Mouse (Mus musculus) embryonic fibroblast, embryonic 13.5 days (primary cell): ENCODE results near the gene Itk. TPM values are rescaled to one million over a fixed set of nuclear protein-coding genes. Genes with fewer than 3 reads are reported as not detected.

ENCODE experiments used
- H3K27ac ChIP-seq: 2 replicates; pipeline ENCODE4 v1.5.1; 2012; ENCODE audit warnings: low read length, control low read depth, inconsistent platforms; ENCODE audit not compliant: insufficient read depth
- H3K4me1 ChIP-seq: 2 replicates; pipeline ENCODE4 v1.6.1; 2011; ENCODE audit warnings: low read length; ENCODE audit not compliant: control insufficient read depth, insufficient read depth
- H3K4me3 ChIP-seq: 2 replicates; pipeline ENCODE4 v1.5.1; 2011; ENCODE audit warnings: mild to moderate bottlenecking, control low read depth, low read length; ENCODE audit not compliant: insufficient read depth
- CTCF ChIP-seq: IDR thresholded peaks from 2 replicates; pipeline ENCODE4 v1.5.1; 2011; ENCODE audit warnings: mild to moderate bottlenecking, control low read depth, low read length, moderate library complexity, borderline replicate concordance; ENCODE audit not compliant: insufficient read depth
- POLR2A ChIP-seq: IDR thresholded peaks from 2 replicates; pipeline ENCODE4 v1.6.1; 2011; ENCODE audit warnings: low read depth, mild to moderate bottlenecking, control low read depth, low read length, moderate library complexity
- polyA plus RNA-seq: library from polyadenylated mRNA; stranded (reverse); fragments of >200 nt; gene quantifications from 2 replicates; pipeline ENCODE4 v1.2.4, GENCODE M21; 2011; ENCODE audit warnings: low read depth; ENCODE audit not compliant: missing spikeins, insufficient read length

Gene Itk
- polyA plus RNA-seq, 1 experiment: not detected

DNA sequence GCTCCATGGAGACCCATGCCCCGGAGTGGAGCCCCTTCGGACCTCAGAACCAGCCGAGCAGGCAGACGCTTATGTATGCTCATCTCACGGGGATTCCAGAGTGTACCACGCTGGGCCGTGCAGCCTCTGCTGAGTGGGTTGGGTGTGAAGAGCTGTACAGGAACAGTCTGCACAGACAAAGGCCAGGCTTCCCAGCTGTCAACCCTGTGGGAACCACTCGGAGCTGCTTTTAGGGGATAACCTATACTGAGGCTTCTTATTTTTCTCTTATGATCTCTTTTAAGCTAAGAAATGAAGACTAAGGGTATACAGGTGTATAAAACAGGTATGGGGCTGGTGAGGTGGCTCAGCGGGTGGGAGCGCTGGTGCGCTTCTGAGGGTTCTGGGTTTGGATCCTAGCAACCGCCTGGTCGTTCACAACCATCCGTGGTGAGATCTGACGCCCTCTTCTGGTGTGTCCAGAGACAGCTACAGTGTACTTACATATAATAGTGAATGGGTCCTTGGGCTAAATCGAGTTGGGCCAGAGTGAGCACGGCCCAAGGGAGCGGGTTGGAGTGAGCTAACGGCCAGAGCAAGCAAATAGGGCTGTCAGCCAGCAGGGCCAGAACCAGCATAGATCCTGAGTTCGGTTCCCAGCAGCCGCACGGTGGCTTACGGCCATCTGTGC lies 87.6 kb downstream of the Itk start:
- no peak overlapping the region for H3K4me3 ChIP-seq
- H3K27ac ChIP-seq: no peak overlapping the region
- no peaks in the 10 kb centered on the region for H3K4me1 ChIP-seq
- TF ChIP-seq POLR2A (no peak), CTCF (no peak)

DNA sequence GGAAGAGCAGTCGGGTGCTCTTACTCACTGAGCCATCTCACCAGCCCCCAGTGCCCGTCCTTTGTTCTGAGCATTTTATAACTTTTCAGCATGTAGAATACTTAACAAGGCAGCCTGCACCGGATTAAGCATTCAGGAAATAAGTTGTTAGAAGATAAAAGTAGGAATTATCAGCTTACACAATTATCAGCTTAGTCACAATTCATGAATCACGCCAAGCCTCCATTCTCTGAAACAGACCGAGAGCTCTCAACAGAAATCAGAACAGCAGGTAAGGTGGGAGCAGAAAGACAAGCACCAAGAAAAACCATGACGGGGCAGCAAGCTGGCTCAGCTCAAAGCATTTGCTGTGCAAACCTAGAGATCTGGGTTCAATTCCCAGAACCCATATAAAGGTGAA lies 89.4 kb downstream of the Itk start:
- Histone ChIP-seq H3K4me1 (no peaks in the 10 kb centered on the region), H3K27ac (no peak overlapping the region), H3K4me3 (no peak overlapping the region)
- TF ChIP-seq CTCF (no peak), POLR2A (no peak)

DNA sequence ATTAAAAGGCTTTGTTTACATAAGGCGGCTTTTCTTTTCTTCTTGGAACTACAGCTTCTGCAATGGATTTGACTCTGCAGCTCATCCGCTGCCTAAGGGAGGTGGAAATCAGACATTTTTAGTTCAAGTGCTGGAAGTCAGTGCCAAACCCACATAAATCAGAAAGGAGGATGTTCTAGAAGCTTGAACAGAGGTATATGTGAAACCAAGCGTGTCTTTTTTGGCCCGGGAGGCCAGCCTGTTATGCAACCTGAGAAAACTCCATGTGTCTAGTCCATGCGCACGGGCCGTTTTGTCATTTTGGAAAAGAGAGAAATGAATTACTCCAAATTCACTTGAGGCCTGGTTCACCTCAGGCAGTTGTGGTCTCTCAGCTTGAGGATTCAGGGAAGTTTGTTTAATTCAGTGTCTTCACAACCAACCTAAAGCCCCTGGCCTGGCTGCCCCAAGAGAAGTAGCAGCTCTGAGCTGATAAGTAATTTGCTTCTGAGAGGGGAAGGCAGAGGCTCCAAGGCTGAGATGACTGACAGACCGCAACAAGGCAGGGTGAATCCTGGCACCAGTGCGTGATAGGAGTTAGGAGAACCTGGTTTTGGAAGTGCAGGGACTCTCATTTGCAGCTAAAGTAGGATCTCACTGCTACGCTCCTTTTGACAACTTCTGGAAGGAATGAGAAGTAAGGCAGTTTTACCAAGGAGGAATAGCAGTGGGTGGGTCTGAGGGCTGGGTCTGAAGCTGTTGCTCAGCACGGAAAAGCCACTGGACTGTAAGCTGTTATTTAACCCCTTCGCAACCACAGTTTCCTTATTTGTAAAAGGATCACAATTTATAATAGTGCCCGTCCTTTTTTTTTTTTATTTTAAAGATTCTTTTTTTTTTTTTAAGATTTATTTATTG lies 90.2 kb downstream of the Itk start:
- no peaks in the 10 kb centered on the region for H3K4me1 ChIP-seq
- H3K4me3 ChIP-seq: no peak overlapping the region
- no peak overlapping the region for H3K27ac ChIP-seq
- TF ChIP-seq CTCF (no peak), POLR2A (no peak)

DNA sequence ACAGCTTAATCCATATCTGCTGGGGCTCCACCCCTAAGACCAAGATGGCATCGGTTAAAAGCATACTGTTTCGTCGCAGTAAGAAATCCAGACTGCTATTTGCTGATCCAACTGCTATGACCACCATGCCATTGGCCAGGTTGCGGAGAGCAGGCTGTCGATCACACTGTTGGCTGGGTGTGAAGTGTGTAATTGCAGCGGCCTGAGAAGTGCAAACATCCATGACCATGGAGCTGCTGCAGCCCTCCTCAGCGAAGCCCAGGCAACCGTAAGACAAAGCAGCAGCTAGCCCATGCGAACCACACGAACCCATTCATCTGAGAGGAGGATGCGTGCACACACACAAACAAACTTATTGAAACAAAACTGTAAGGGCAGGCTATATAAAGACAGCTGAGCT lies 94.9 kb downstream of the Itk start:
- Histone ChIP-seq H3K4me3 (no peak overlapping the region), H3K4me1 (no peaks in the 10 kb centered on the region), H3K27ac (no peak overlapping the region)
- TF ChIP-seq POLR2A (no peak), CTCF (no peak)

GRCm38 (mm10) chr11:46293491-46293890 lies 95.8 kb downstream of the Itk start:
- no peaks in the 10 kb centered on the region for H3K4me1 ChIP-seq
- TF ChIP-seq CTCF (no peak), POLR2A (no peak)
- no peak overlapping the region for H3K4me3 ChIP-seq
- no peak overlapping the region for H3K27ac ChIP-seq

DNA sequence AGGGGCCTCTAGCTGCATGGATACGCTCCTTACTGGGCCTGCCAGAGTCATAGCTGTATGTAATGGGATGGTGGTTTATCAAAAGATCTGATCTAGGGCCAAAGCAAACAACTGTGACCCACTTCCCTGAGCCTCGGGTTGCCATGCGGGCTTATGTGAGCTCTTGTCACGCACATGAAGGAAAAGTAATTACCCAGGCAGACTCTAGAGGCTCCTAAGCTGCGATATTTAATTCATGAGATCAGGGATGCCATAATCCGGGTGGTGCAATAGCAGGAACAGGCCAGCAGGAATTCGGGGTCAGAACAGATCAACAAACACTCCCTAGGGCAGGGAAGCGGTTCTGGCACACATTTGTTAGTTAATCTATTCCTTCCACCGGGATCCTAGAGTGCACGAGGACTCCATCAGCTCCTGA lies 98.3 kb downstream of the Itk start:
- TF ChIP-seq POLR2A (no peak), CTCF (no peak)
- H3K4me3 ChIP-seq: no peak overlapping the region
- H3K4me1 ChIP-seq: no peaks in the 10 kb centered on the region
- H3K27ac ChIP-seq: no peak overlapping the region

DNA sequence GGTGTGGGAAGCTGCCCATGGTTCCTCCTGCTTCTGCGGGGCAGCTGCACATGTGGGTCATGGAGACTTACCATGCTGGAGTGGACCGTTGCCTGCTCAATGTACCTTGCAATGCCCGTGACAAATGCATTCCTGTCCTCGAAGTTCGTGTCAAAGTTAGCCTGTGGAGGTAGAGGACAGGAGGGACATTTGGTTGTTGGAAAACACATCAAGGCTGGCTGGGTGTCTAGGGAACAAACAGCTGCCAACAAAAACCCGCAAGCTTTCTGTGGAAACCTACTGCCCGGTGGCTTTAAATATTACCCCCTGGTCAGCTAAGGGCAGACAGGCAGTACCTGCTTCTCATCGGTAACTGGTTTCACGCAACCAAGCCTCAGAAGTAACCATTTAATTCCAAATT lies 99.8 kb downstream of the Itk start:
- no peak for TF ChIP-seq POLR2A
- TF ChIP-seq CTCF: no peak

GRCm38 (mm10) chr11:46289022-46289421 lies 100.3 kb downstream of the Itk start:
- H3K27ac ChIP-seq: no peak overlapping the region
- TF ChIP-seq POLR2A (no peak), CTCF (no peak)

More for the DNA sequence above, 99.8 kb downstream of the Itk start:
- no peak overlapping the region for H3K27ac ChIP-seq
- no peaks in the 10 kb centered on the region for H3K4me1 ChIP-seq
- no peak overlapping the region for H3K4me3 ChIP-seq

GRCm38 (mm10) chr11:46288091-46288490 lies 101.2 kb downstream of the Itk start:
- Histone ChIP-seq H3K4me1 (no peaks in the 10 kb centered on the region), H3K4me3 (no peak overlapping the region), H3K27ac (no peak overlapping the region)
- TF ChIP-seq CTCF: no peak
- TF ChIP-seq POLR2A: no peak

More at GRCm38 (mm10) chr11:46289022-46289421, 100.3 kb downstream of the Itk start:
- Histone ChIP-seq H3K4me3 (no peak overlapping the region), H3K4me1 (no peaks in the 10 kb centered on the region)

- Histone ChIP-seq H3K4me3 (no peak overlapping the region), H3K27ac (no peak overlapping the region), H3K4me1 (no peaks in the 10 kb centered on the region)
- TF ChIP-seq CTCF: no peak
- TF ChIP-seq POLR2A: no peak
Measured at GRCm38 (mm10) chr11:46286803-46287202, 102.5 kb downstream of the Itk start.
